In genomic region chr1:80641288-80641687, GRCm38 (mm10) we compare ENCODE assay signal across 29 mouse cellular contexts.
A peak's percentile ranks its signal among the peaks of the same experiment; 100 is the strongest.
DNase-seq lines count a peak whose midpoint lies in the region; TF ChIP-seq lines count a peak whose summit lies in the region.
"Had no signal": no experiment of that assay in that cellular context is flagged by ENCODE, and none has a peak within 500 bp of the region (broad histone marks: within the 10 kb centered on the region; RNA-seq: fewer than 3 reads in every experiment).

No protein-coding gene starts in this region.

- peaks cover 23% of the 10 kb centered on the region for H3K36me3 ChIP-seq in spleen, adult 2 months (ENCODE audit: control insufficient read depth, insufficient read depth, low read length)
- no peaks in the 10 kb centered on the region for H3K36me3 ChIP-seq in myocyte (ENCODE audit: control insufficient read depth, insufficient read depth)
- H3K36me3 ChIP-seq in heart, adult 2 months (ENCODE audit: control insufficient read depth, insufficient read depth, low read length): no peaks in the 10 kb centered on the region
- H3K36me3 ChIP-seq: embryonic facial prominence, embryonic 10.5 days; embryonic facial prominence, embryonic 15.5 days; heart, embryonic 15.5 days; hindbrain, embryonic 12.5 days; liver, embryonic 12.5 days; midbrain, embryonic 13.5 days; neural tube, embryonic 12.5 days had no signal

- H3ac ChIP-seq in myocyte (ENCODE audit: control insufficient read depth, insufficient read length): no peak overlapping the region

- H3K9ac ChIP-seq in heart, adult 2 months (ENCODE audit: low read depth, low read length): no peak overlapping the region
- H3K9ac ChIP-seq: embryonic facial prominence, embryonic 15.5 days; heart, embryonic 15.5 days; hindbrain, embryonic 12.5 days; liver, embryonic 12.5 days; liver, postnatal 0 days; midbrain, embryonic 13.5 days; neural tube, embryonic 12.5 days had no signal

- no peaks in the 10 kb centered on the region for H3K27me3 ChIP-seq in spleen, adult 2 months (ENCODE audit: control insufficient read depth, insufficient read depth, low read length)
- H3K27me3 ChIP-seq in myocyte (ENCODE audit: control insufficient read depth, insufficient read depth, insufficient read length): no peaks in the 10 kb centered on the region
- H3K27me3 ChIP-seq in heart, adult 2 months (ENCODE audit: control insufficient read depth, insufficient read depth, low read length): no peaks in the 10 kb centered on the region
- H3K27me3 ChIP-seq: embryonic facial prominence, embryonic 15.5 days; heart, embryonic 15.5 days; hindbrain, embryonic 12.5 days; liver, embryonic 12.5 days; megakaryocyte, embryonic 14.5 days; midbrain, embryonic 13.5 days; neural tube, embryonic 12.5 days; Patski had no signal

- peaks cover 51% of the 10 kb centered on the region for H3K4me1 ChIP-seq in spleen, adult 2 months (ENCODE audit: control insufficient read depth, insufficient read depth, insufficient read length)
- peaks cover 48% of the 10 kb centered on the region for H3K4me1 ChIP-seq in bone marrow macrophage, adult 2 months (ENCODE audit: control insufficient read depth, insufficient read depth, low read length)
- H3K4me1 ChIP-seq in heart, adult 2 months (ENCODE audit: control insufficient read depth, insufficient read depth, low read length): peaks cover 2% of the 10 kb centered on the region
- H3K4me1 ChIP-seq: embryonic facial prominence, embryonic 10.5 days; embryonic facial prominence, embryonic 15.5 days; heart, embryonic 15.5 days; hindbrain, embryonic 12.5 days; liver, embryonic 12.5 days; midbrain, embryonic 13.5 days; neural tube, embryonic 12.5 days had no signal

- intact Hi-C loops in heart, adult 2 months (cut with DNase I): no loop called here

- TF ChIP-seq EP300 in heart, adult 2 months (IDR thresholded peaks at IDR 0.05; ENCODE audit: insufficient read depth, low read depth, low read length): no peak

- H3K4me3 ChIP-seq in spleen, adult 2 months (ENCODE audit: extremely low read depth, insufficient read depth, insufficient read length): no peak overlapping the region
- no peak overlapping the region for H3K4me3 ChIP-seq in bone marrow macrophage, adult 2 months (ENCODE audit: insufficient read depth, low read length)
- H3K4me3 ChIP-seq in myocyte: no peak overlapping the region
- no peak overlapping the region for H3K4me3 ChIP-seq in heart, adult 2 months
- H3K4me3 ChIP-seq: embryonic facial prominence, embryonic 10.5 days; embryonic facial prominence, embryonic 15.5 days; gastrocnemius, adult 2 months; heart, embryonic 15.5 days; hindbrain, embryonic 12.5 days; liver, embryonic 12.5 days; megakaryocyte, embryonic 14.5 days; midbrain, embryonic 13.5 days; neural tube, embryonic 12.5 days had no signal

- DNase-seq in spleen, adult 2 months (ENCODE audit: low read depth in 1 of 2, low spot score in 2 of 2): no peak
- DNase-seq in spleen, postnatal 10 days (ENCODE audit: low spot score in 2 of 2): no peak
- DNase-seq in heart, adult 2 months: no peak
- no peak for DNase-seq in adipocyte (ENCODE audit: low spot score)
- DNase-seq in adrenal gland, postnatal 10 days: no peak
- DNase-seq: adrenal gland, postnatal 36 days; cerebellum, adult 2 months; cerebellum, postnatal 25 days; gastrocnemius, adult 2 months; gastrocnemius, postnatal 36 days; kidney, adult 9 months; kidney, postnatal 10 days; layer of hippocampus, postnatal 36 days; left cerebral cortex, postnatal 4 days; liver, postnatal 0 days; lung, postnatal 36 days; thymus, postnatal 14 days had no signal

- WGBS in spleen, adult 2 months: 8% methylated on average over 1 of the region's 1 CpGs
- WGBS in heart, adult 2 months: 46% methylated on average over 1 of the region's 1 CpGs

- H3K4me2 ChIP-seq in myocyte (ENCODE audit: low read depth): peak overlapping the region; percentile 28
- H3K4me2 ChIP-seq: embryonic facial prominence, embryonic 15.5 days; heart, embryonic 15.5 days; hindbrain, embryonic 12.5 days; liver, embryonic 12.5 days; midbrain, embryonic 13.5 days; neural tube, embryonic 12.5 days had no signal

- TF ChIP-seq POLR2A in spleen, adult 2 months (IDR thresholded peaks at IDR 0.05; ENCODE audit: low read depth, low read length): no peak
- no peak for TF ChIP-seq POLR2A in bone marrow macrophage, adult 2 months (IDR thresholded peaks at IDR 0.05; ENCODE audit: borderline replicate concordance, low read depth, low read length)
- no peak for TF ChIP-seq POLR2A in myocyte (IDR thresholded peaks at IDR 0.05; ENCODE audit: insufficient read length, low read depth)
- no peak for TF ChIP-seq POLR2A in heart, adult 2 months (IDR thresholded peaks at IDR 0.05; ENCODE audit: insufficient read depth, low read depth, low read length)

- H3K79me2 ChIP-seq in myocyte (ENCODE audit: control insufficient read depth, insufficient read depth): no peaks in the 10 kb centered on the region
- H3K79me2 ChIP-seq in heart, adult 2 months (replicated peaks; ENCODE audit: control insufficient read depth, insufficient read depth, low read length): no peaks in the 10 kb centered on the region

- peak overlapping the region; percentile 70; the same call in 1 of the 2 replicates for H3K27ac ChIP-seq in spleen, adult 2 months (ENCODE audit: insufficient read depth, low read length)
- peak overlapping the region; percentile 20 for H3K27ac ChIP-seq in bone marrow macrophage, adult 2 months (ENCODE audit: insufficient read depth, low read depth, low read length)
- H3K27ac ChIP-seq in heart, adult 2 months: no peak overlapping the region
- H3K27ac ChIP-seq: embryonic facial prominence, embryonic 10.5 days; embryonic facial prominence, embryonic 15.5 days; gastrocnemius, adult 2 months; heart, embryonic 15.5 days; hindbrain, embryonic 12.5 days; hindbrain, postnatal 0 days; liver, embryonic 12.5 days; midbrain, embryonic 13.5 days; neural tube, embryonic 12.5 days had no signal

- no peak for TF ChIP-seq CTCF in spleen, adult 2 months (IDR thresholded peaks at IDR 0.05; ENCODE audit: extremely low read depth, insufficient read depth, insufficient read length, insufficient replicate concordance)
- TF ChIP-seq CTCF in bone marrow macrophage, adult 2 months (IDR thresholded peaks at IDR 0.05; ENCODE audit: low read depth, low read length): no peak
- TF ChIP-seq CTCF in heart, adult 2 months (IDR thresholded peaks at IDR 0.05): no peak

TF ChIP-seq in myocyte, 11 proteins besides CTCF, POLR2A, EP300 and RAD21:
- TF ChIP-seq POLR2AphosphoS2 (IDR thresholded peaks at IDR 0.05; ENCODE audit: insufficient read length, low read depth) (no peak), TCF12 (IDR thresholded peaks at IDR 0.05; ENCODE audit: insufficient read depth, poor library complexity, severe bottlenecking) (no peak), MAX (IDR thresholded peaks at IDR 0.05; ENCODE audit: low read depth) (no peak), MYOG (IDR thresholded peaks at IDR 0.05; ENCODE audit: control insufficient read depth in 1 of 3, insufficient read depth in 1 of 3, insufficient read length in 2 of 3, low read depth in 2 of 3) (no peak), MYOD1 (IDR thresholded peaks at IDR 0.05; ENCODE audit: control insufficient read depth in 1 of 3, insufficient read length in 2 of 3, low read depth in 2 of 3) (no peak), E2F4 (IDR thresholded peaks at IDR 0.05; ENCODE audit: insufficient read depth) (no peak), SRF (IDR thresholded peaks at IDR 0.05; ENCODE audit: control insufficient read depth, insufficient read length, low read depth) (no peak), TCF3 (IDR thresholded peaks at IDR 0.05; ENCODE audit: insufficient read length, low read depth) (no peak), USF1 (IDR thresholded peaks at IDR 0.05; ENCODE audit: low read depth) (no peak), REST (IDR thresholded peaks at IDR 0.05; ENCODE audit: insufficient read depth, insufficient read length) (no peak), CEBPB (IDR thresholded peaks at IDR 0.05; ENCODE audit: insufficient read depth, poor library complexity, severe bottlenecking) (no peak)
TF ChIP-seq in myocyte: peak in this region for 0.
